14 mouse cellular contexts compared by ENCODE assay signal in the genomic region with DNA sequence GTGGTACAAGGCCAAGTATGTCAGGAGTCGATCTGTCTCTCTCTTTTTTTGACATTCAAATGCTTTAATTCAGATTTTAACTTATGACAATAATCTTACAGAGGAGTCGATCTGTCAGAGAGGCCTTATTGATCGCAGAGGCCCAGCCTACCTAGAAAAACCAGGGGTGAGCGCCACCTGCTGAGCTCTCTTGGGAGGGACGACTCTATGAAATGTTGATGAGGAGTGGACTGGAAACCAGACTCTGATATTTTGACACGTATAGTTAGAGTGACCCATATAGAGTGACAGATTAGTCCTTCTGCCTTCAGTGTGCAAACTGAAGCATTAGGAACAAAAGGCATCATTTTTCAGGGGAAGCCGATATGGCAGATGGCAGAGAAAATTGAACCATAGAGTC.
A peak's percentile ranks its signal among the peaks of the same experiment; 100 is the strongest.
DNase-seq lines count a peak whose midpoint lies in the region; ATAC-seq and TF ChIP-seq lines count a peak whose summit lies in the region.
"Had no signal": no experiment of that assay in that cellular context is flagged by ENCODE, and none has a peak within 500 bp of the region (broad histone marks: within the 10 kb centered on the region; RNA-seq: fewer than 3 reads in every experiment).

No protein-coding gene starts in this region.

- H3K36me3 ChIP-seq in intestine, postnatal 0 days (ENCODE audit: control insufficient read depth, insufficient read depth) = no peaks in the 10 kb centered on the region
- H3K36me3 ChIP-seq in intestine, embryonic 15.5 days = no peaks in the 10 kb centered on the region
- H3K36me3 ChIP-seq in neural tube, embryonic 11.5 days (ENCODE audit: control insufficient read depth, insufficient read depth, low read length) = no peaks in the 10 kb centered on the region

- H3K27me3 ChIP-seq in intestine, postnatal 0 days (replicated peaks; ENCODE audit: control insufficient read depth, insufficient read depth, low read length) = no peaks in the 10 kb centered on the region
- no peaks in the 10 kb centered on the region for H3K27me3 ChIP-seq in intestine, embryonic 15.5 days (replicated peaks)
- no peaks in the 10 kb centered on the region for H3K27me3 ChIP-seq in neural tube, embryonic 11.5 days (ENCODE audit: control insufficient read depth, insufficient read depth, low read length)

- no peak overlapping the region for H3K27ac ChIP-seq in intestine, postnatal 0 days (ENCODE audit: low read depth, low read length)
- H3K27ac ChIP-seq in intestine, embryonic 15.5 days = no peak overlapping the region
- no peak overlapping the region for H3K27ac ChIP-seq in neural tube, embryonic 11.5 days (ENCODE audit: low read depth, low read length)

- H3K4me1 ChIP-seq in intestine, postnatal 0 days (replicated peaks; ENCODE audit: control insufficient read depth, insufficient read depth, low read length) = no peaks in the 10 kb centered on the region
- no peaks in the 10 kb centered on the region for H3K4me1 ChIP-seq in intestine, embryonic 15.5 days (replicated peaks)
- H3K4me1 ChIP-seq in neural tube, embryonic 11.5 days (ENCODE audit: control insufficient read depth, insufficient read depth, low read length) = no peaks in the 10 kb centered on the region; the same call in 1 of the 2 replicates

- H3K9ac ChIP-seq in intestine, postnatal 0 days (ENCODE audit: low read depth, low read length) = no peak overlapping the region
- no peak overlapping the region for H3K9ac ChIP-seq in intestine, embryonic 15.5 days
- no peak overlapping the region for H3K9ac ChIP-seq in neural tube, embryonic 11.5 days (ENCODE audit: low read length)
- H3K9ac ChIP-seq: lung, embryonic 14.5 days had no signal

- no peaks in the 10 kb centered on the region for H3K9me3 ChIP-seq in intestine, postnatal 0 days (ENCODE audit: control insufficient read depth)
- no peaks in the 10 kb centered on the region for H3K9me3 ChIP-seq in intestine, embryonic 15.5 days
- no peaks in the 10 kb centered on the region for H3K9me3 ChIP-seq in neural tube, embryonic 11.5 days (ENCODE audit: control insufficient read depth, low read length)

- no peak for ATAC-seq in intestine, postnatal 0 days
- ATAC-seq in intestine, embryonic 15.5 days = no peak
- no peak for ATAC-seq in neural tube, embryonic 11.5 days (ENCODE audit: insufficient read depth, low FRiP score, low TSS enrichment)

- TF ChIP-seq CTCF in intestine, postnatal 0 days (IDR thresholded peaks at IDR 0.05; ENCODE audit: low read depth) = peak; percentile 19; the same call in 1 of the 2 replicates

- 59% methylated on average over 7 of the region's 7 CpGs for WGBS in intestine, postnatal 0 days
- 66% methylated on average over 7 of the region's 7 CpGs for WGBS in intestine, embryonic 15.5 days
- WGBS in neural tube, embryonic 11.5 days = 66% methylated on average over 7 of the region's 7 CpGs

- no peak overlapping the region for H3K4me3 ChIP-seq in intestine, postnatal 0 days (ENCODE audit: low read depth, low read length)
- no peak overlapping the region for H3K4me3 ChIP-seq in intestine, embryonic 15.5 days (replicated peaks)
- no peak overlapping the region for H3K4me3 ChIP-seq in neural tube, embryonic 11.5 days (ENCODE audit: low read depth, low read length)
- H3K4me3 ChIP-seq: erythroblast, embryonic 14.5 days had no signal

- H3K4me2 ChIP-seq in intestine, postnatal 0 days (replicated peaks; ENCODE audit: low read depth) = no peak overlapping the region
- no peak overlapping the region for H3K4me2 ChIP-seq in intestine, embryonic 15.5 days (replicated peaks)
- no peak overlapping the region for H3K4me2 ChIP-seq in neural tube, embryonic 11.5 days (ENCODE audit: low read depth)
- H3K4me2 ChIP-seq: lung, embryonic 14.5 days had no signal

- peak; percentile 63 to 64 for DNase-seq in cerebellum, postnatal 10 days
- no peak for DNase-seq in cerebellum, postnatal 4 days (ENCODE audit: low spot score in 2 of 2)
- DNase-seq in neural tube, embryonic 11.5 days (ENCODE audit: low spot score) = peak; percentile 26
- DNase-seq in neural tube, embryonic 10.5 days (ENCODE audit: extremely low spot score, low spot score) = no peak
- peak; percentile 10 for DNase-seq in mesoderm, embryonic 11.5 days (ENCODE audit: low read depth, low spot score)
- no peak for DNase-seq in testis, postnatal 10 days (ENCODE audit: low spot score)
- DNase-seq: cerebellum, adult 9-11 months; heart, postnatal 14 days; kidney, adult 2 months; lung, embryonic 14.5 days; thymus, adult 18-20 months had no signal

Comparison
In these comparisons a context has a peak if more than half of its experiments do, and no peak if none do; other contexts are left out.
1. DNase-seq: peak in cerebellum, postnatal 10 days (2 of 2), neural tube, embryonic 11.5 days (single experiment) and mesoderm, embryonic 11.5 days (single experiment); none in cerebellum, postnatal 4 days (0 of 2), neural tube, embryonic 10.5 days (single experiment) and testis, postnatal 10 days (single experiment).